Mouse (Mus musculus) liver, adult 2 months (tissue): ENCODE results near the gene Ptpn23. TPM values are rescaled to one million over a fixed set of nuclear protein-coding genes. Genes with fewer than 3 reads are reported as not detected.

ENCODE experiments used
- DNase-seq: peaks from one replicate; pipeline ENCODE4 v3.0.0-alpha.2; 2011; ENCODE audit warnings: low read depth, low spot score; ENCODE audit errors: extremely low read depth
- H3K27ac ChIP-seq: fragments of 200-500 bp; replicated peaks from 2 replicates; pipeline ENCODE4 v1.5.1; 2012; ENCODE audit warnings: low read depth, mild to moderate bottlenecking, control low read depth, inconsistent platforms, low read length; ENCODE audit not compliant: insufficient read depth
- H3K27me3 ChIP-seq: fragments of 200-500 bp; 2 replicates; pipeline ENCODE4 v1.6.1; 2012; ENCODE audit warnings: mild to moderate bottlenecking, moderate library complexity, low read length, inconsistent platforms; ENCODE audit not compliant: control insufficient read depth, insufficient read depth
- H3K36me3 ChIP-seq: fragments of 200-500 bp; 2 replicates; pipeline ENCODE4 v1.6.1; 2012; ENCODE audit warnings: low read length, inconsistent platforms; ENCODE audit not compliant: control insufficient read depth, insufficient read depth
- H3K4me1 ChIP-seq: fragments of 200-500 bp; 2 replicates; pipeline ENCODE4 v1.6.1; 2011; ENCODE audit warnings: low read length; ENCODE audit not compliant: control insufficient read depth, insufficient read depth
- H3K4me3 ChIP-seq: fragments of 200-500 bp; 2 replicates; pipeline ENCODE4 v1.5.1; 2011; ENCODE audit warnings: low read depth, mild to moderate bottlenecking, control low read depth, low read length, moderate library complexity; ENCODE audit not compliant: insufficient read depth
- H3K79me2 ChIP-seq: fragments of 200-500 bp; 2 replicates; pipeline ENCODE4 v1.6.1; 2012; ENCODE audit warnings: inconsistent platforms, mild to moderate bottlenecking, low read length, moderate library complexity; ENCODE audit not compliant: control insufficient read depth, insufficient read depth
- H3K9ac ChIP-seq: fragments of 200-500 bp; 2 replicates; pipeline ENCODE4 v1.6.1; 2012; ENCODE audit warnings: low read depth, mild to moderate bottlenecking, control low read depth, inconsistent platforms, low read length
- CTCF ChIP-seq: fragments of 200-500 bp; IDR thresholded peaks from 2 replicates; pipeline ENCODE4 v1.5.1; 2011; ENCODE audit warnings: low read depth, low read length, control low read depth
- POLR2A ChIP-seq: fragments of 200-500 bp; IDR thresholded peaks from 2 replicates; pipeline ENCODE4 v1.6.1; 2011; ENCODE audit warnings: low read length, control low read depth; ENCODE audit not compliant: insufficient read depth; ENCODE audit errors: extremely low read depth
- WGBS: fragments of 180-500 bp; shearing (Covaris S2); methylation state at CpG from one replicate; pipeline ENCODE4 v1.1.7; 2018; 5-methylcytosine and 5-hydroxymethylcytosine counted together
- polyA plus RNA-seq: library from polyadenylated mRNA; depleted of rRNA; stranded (reverse); fragments of >200 nt; gene quantifications from 2 replicates; pipeline ENCODE4 v1.2.3, GENCODE M21; 2012; rRNA removed
- total RNA-seq: library from RNA; depleted of rRNA; stranded (reverse); fragments of >200 nt; gene quantifications from 2 replicates; pipeline ENCODE4 v1.2.3, GENCODE M21; 2014; rRNA removed

Ptpn23 gene
- total RNA-seq (4.5 and 6.8 TPM in 2 replicates), polyA plus RNA-seq (7.9 and 10.7 TPM in 2 replicates)

DNA sequence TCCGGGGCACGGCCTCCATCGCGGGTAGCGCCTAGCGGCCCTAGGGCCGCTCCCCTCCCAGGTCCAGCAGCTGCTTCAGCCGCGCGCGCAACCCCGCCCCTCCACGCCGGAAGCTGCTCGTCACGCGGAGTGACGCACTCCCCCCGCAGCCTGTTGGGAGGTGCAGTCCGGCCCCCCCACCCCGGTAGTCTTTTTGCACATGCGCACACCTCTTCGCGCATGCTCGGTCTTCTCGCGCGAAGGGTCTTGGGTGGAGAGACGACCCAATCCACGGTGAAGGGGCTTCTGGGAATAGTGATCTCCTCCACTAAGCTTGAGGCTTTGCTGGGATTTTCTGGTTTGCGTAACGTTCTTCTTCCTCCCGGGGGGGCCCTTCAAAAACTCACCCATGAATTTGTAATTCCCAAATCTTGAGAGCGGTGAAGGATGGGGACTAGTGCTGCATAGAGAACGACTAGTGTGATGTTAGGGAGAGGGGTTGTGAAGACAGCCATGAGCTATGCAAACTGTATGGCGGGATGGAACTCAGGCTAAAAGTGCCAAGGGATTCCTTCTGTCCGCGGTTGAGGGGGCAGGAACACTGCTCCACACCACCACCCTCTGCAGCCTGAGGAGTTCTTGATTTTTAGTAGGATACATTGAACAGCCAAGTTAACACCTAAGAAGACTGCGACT lies at the start of gene Ptpn23:
Gene Ptpn23 (minus strand): TSS at position 115 of the 675 bp plus-strand sequence.
- no peaks in the 10 kb centered on the region for H3K36me3 ChIP-seq
- peaks cover 5% of the 10 kb centered on the region for H3K4me1 ChIP-seq
- under 1% methylated on average over 39 of the region's 39 CpGs for WGBS
- no peaks in the 10 kb centered on the region for H3K27me3 ChIP-seq
- peak within 1 kb of the TSS; percentile 30 for H3K27ac ChIP-seq
- H3K79me2 ChIP-seq = peaks cover 22% of the 10 kb centered on the region; the same call in 1 of the 2 replicates
- H3K9ac ChIP-seq = peak within 1 kb of the TSS; percentile 84
- TF ChIP-seq POLR2A = peak; percentile 16; the same call in 1 of the 2 replicates
- TF ChIP-seq CTCF = no peak
- peak within 1 kb of the TSS; percentile 91 for H3K4me3 ChIP-seq
- peak; percentile 79 for DNase-seq

DNA sequence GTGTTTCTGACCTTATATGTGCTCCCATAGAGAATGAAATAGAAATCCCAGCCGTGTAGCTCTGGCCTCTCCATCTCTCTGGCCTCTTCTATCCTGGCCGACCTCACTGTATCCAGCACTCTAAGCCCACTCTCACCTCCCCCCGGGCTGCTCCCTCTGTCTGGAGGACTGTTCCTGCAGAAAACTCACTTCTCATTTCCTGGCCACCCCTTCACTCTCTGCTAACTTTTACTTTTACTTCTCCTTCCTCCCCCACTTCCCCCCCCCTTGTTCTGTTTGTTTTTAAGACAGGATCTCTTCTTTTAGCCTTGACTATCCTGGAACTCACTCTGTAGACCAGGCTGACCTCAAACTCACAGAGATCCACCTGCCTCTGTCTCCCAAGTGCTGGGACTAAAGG lies 44.5 kb upstream of the Ptpn23 start:
- H3K4me3 ChIP-seq = no peak overlapping the region
- H3K4me1 ChIP-seq = no peaks in the 10 kb centered on the region
- TF ChIP-seq POLR2A (no peak), CTCF (no peak)
- no peak overlapping the region for H3K9ac ChIP-seq
- H3K36me3 ChIP-seq = no peaks in the 10 kb centered on the region
- no peak for DNase-seq
- no peaks in the 10 kb centered on the region for H3K79me2 ChIP-seq
- WGBS = 72% methylated on average over 3 of the region's 3 CpGs
- H3K27me3 ChIP-seq = no peaks in the 10 kb centered on the region
- H3K27ac ChIP-seq = no peak overlapping the region

DNA sequence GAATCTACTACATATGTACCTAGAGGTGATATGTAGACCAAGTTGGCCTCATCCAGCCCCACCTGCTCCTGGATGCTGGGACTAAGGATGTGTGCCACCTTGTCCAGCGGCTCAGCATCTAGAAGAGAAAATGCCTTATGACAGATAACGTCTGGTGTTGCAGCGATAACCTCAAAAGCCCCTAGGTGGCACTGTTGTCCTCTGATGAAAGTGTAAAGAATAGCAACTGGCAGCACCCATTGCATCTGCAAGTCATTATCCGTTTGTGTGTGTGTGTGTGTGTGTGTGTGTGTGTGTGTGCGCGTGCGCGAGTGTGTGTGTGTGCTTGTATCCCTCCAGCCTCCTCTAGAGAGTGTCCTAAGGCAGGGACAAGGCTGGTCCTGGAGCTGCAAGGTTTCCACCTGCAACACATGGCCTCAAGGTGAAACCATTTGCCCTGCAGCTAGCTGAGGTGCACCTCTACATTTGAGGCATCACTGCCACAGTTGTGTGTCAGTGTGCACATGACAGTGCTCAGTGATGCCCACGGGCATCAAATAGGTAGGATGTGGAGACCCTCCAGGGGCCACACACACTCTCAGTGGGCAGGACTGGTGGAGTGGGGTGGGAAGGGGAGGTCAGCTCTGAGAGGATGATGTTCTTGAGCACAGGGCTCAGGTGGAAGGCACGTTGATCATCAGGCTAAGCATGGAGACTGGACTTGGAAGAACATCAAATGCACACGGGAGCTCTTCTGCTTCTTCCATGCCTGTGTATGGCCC lies 41.0 kb upstream of the Ptpn23 start:
- Histone ChIP-seq H3K4me3 (no peak overlapping the region), H3K27ac (no peak overlapping the region), H3K9ac (no peak overlapping the region), H3K36me3 (no peaks in the 10 kb centered on the region), H3K79me2 (no peaks in the 10 kb centered on the region), H3K4me1 (no peaks in the 10 kb centered on the region), H3K27me3 (no peaks in the 10 kb centered on the region)
- DNase-seq = peak; percentile 64
- TF ChIP-seq POLR2A = no peak
- peak; percentile 62 for TF ChIP-seq CTCF
- 28% methylated on average over 11 of the region's 11 CpGs for WGBS

DNA sequence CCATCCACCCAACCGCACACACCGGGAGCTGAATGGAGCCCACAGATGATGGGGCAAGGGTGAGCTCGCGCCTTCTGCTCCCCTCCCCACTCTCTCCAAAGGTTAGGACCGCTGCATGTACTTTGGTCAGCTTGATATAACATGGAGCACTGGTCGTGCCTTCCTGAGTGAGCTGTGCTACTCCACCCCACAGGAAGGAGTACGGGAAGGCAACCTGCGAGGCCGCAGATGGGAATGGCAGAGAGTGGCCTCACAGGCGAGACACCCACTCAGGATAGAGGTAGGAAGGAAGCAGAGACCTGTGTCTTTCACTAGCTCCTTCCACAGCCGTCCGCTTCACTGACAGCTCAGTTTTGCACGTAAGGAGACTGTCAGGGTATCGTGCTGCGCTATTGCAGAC lies 40.3 kb upstream of the Ptpn23 start:
- TF ChIP-seq CTCF (no peak), POLR2A (no peak)
- Histone ChIP-seq H3K27me3 (no peaks in the 10 kb centered on the region), H3K4me1 (no peaks in the 10 kb centered on the region), H3K9ac (no peak overlapping the region), H3K36me3 (no peaks in the 10 kb centered on the region), H3K79me2 (no peaks in the 10 kb centered on the region), H3K27ac (no peak overlapping the region), H3K4me3 (no peak overlapping the region)
- DNase-seq = no peak
- WGBS = 79% methylated on average over 15 of the region's 15 CpGs

DNA sequence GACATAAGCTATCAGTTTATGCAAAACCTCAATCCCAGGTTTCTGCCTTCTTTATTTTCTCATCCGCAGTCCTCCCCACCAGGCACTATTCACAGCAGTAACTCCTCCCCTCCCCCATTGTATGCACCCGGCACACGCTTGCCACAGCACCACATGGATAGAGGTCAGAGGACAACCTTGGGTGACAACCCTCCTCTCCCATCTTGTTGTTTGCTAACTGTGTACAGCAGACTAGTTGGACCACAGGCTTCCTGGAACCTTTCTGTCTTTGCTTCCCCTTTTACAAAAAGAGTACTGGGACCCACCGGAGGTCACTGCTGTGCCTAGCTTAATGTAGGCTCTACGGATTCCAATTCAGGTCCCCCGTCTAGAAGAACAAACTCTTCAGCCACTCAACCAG lies 32.5 kb upstream of the Ptpn23 start:
- WGBS = 76% methylated on average over 6 of the region's 6 CpGs
- Histone ChIP-seq H3K36me3 (no peaks in the 10 kb centered on the region; the same call in 1 of the 2 replicates), H3K9ac (no peak overlapping the region), H3K27ac (no peak overlapping the region), H3K4me3 (no peak overlapping the region), H3K4me1 (no peaks in the 10 kb centered on the region), H3K27me3 (no peaks in the 10 kb centered on the region), H3K79me2 (no peaks in the 10 kb centered on the region)
- TF ChIP-seq POLR2A = no peak
- no peak for TF ChIP-seq CTCF
- no peak for DNase-seq

DNA sequence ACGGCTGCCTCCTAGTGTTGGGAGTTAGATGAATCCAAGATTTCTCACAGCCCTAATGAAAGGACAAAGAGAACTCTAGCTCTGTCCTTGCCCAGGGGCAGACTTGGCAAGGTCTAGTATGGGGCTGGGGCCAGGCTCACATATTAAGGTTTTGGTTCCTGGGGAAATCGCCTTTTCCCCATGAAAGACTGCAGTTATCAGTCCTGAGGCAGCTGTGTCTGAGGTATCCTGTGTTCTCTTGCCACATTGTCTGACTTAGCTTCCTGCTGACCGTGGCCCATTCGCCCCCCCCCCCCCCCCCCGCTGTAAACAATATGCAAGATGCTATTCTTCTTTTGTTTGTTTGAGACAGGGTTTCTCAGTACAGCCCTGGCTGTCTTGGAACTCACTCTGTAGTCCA lies 32.0 kb upstream of the Ptpn23 start:
- no peaks in the 10 kb centered on the region; the same call in 1 of the 2 replicates for H3K36me3 ChIP-seq
- TF ChIP-seq POLR2A (no peak), CTCF (no peak)

More for the DNA sequence above, 32.0 kb upstream of the Ptpn23 start:
- 72% methylated on average over 5 of the region's 5 CpGs for WGBS
- H3K9ac ChIP-seq = no peak overlapping the region
- DNase-seq = no peak
- H3K27ac ChIP-seq = no peak overlapping the region
- no peak overlapping the region for H3K4me3 ChIP-seq
- no peaks in the 10 kb centered on the region for H3K27me3 ChIP-seq
- H3K79me2 ChIP-seq = no peaks in the 10 kb centered on the region
- no peaks in the 10 kb centered on the region for H3K4me1 ChIP-seq
